Mouse (Mus musculus): ENCODE data around the gene Lbx2. TPM values are rescaled to one million over a fixed set of nuclear protein-coding genes. Genes with fewer than 3 reads are reported as not detected.
A peak's percentile ranks its signal among the peaks of the same experiment; 100 is the strongest.

Lbx2 gene
- polyA plus RNA-seq, 1 experiment from 2014 or later = 0.73 TPM

- Histone ChIP-seq H3K4me1 (replicated peaks; ENCODE audit: control insufficient read depth, insufficient read depth, low read length) (peaks cover 45% of the 10 kb centered on the region), H3K27ac (ENCODE audit: low read depth, low read length) (peak within 1 kb of the TSS; percentile 90), H3K4me2 (peak within 1 kb of the TSS; percentile 97), H3K9ac (ENCODE audit: low read depth, low read length) (peak within 1 kb of the TSS; percentile 96), H3K9me3 (ENCODE audit: control insufficient read depth, low read length) (no peaks in the 10 kb centered on the region), H3K4me3 (ENCODE audit: low read depth, low read length) (peak within 1 kb of the TSS; percentile 85), H3K36me3 (ENCODE audit: control insufficient read depth, insufficient read depth, low read length) (peaks cover 19% of the 10 kb centered on the region; the same call in 1 of the 2 replicates), H3K27me3 (replicated peaks; ENCODE audit: control insufficient read depth, insufficient read depth, low read length) (no peaks in the 10 kb centered on the region)
- WGBS = under 1% methylated on average over 53 of the region's 58 CpGs
- ATAC-seq (replicated peaks; ENCODE audit: low FRiP score) (peak; percentile 86), DNase-seq (ENCODE audit: low spot score) (peak; percentile 96)
These were observed 29.0 kb downstream of the Lbx2 start, which contains the start of gene Mogs for GRCm38 (mm10) chr6:83115011-83115671. Gene Mogs, plus strand, starts transcription at chr6:83115496.

GRCm38 (mm10) chr6:83115682-83116372, 29.7 kb downstream of the Lbx2 start:
- DNase-seq (ENCODE audit: low spot score) (no peak), ATAC-seq (replicated peaks; ENCODE audit: low FRiP score) (no peak; the same call in 1 of the 2 replicates)
- peaks cover 43% of the 10 kb centered on the region for H3K4me1 ChIP-seq (replicated peaks; ENCODE audit: control insufficient read depth, insufficient read depth, low read length)
- H3K4me3 ChIP-seq (ENCODE audit: low read depth, low read length) = peak overlapping the region; percentile 85
- peaks cover 19% of the 10 kb centered on the region; the same call in 1 of the 2 replicates for H3K36me3 ChIP-seq (ENCODE audit: control insufficient read depth, insufficient read depth, low read length)
- H3K27me3 ChIP-seq (replicated peaks; ENCODE audit: control insufficient read depth, insufficient read depth, low read length) = no peaks in the 10 kb centered on the region
- H3K27ac ChIP-seq (ENCODE audit: low read depth, low read length) = peak overlapping the region; percentile 90
- 2% methylated on average over 22 of the region's 48 CpGs for WGBS
- H3K4me2 ChIP-seq = peak overlapping the region; percentile 97
- H3K9me3 ChIP-seq (ENCODE audit: control insufficient read depth, low read length) = no peaks in the 10 kb centered on the region
- peak overlapping the region; percentile 96 for H3K9ac ChIP-seq (ENCODE audit: low read depth, low read length)

- Histone ChIP-seq H3K27ac (ENCODE audit: low read depth, low read length) (peak overlapping the region; percentile 90; the same call in 1 of the 2 replicates), H3K4me3 (ENCODE audit: low read depth, low read length) (peak overlapping the region; percentile 85), H3K9ac (ENCODE audit: low read depth, low read length) (peak overlapping the region; percentile 96), H3K4me2 (peak overlapping the region; percentile 97), H3K4me1 (replicated peaks; ENCODE audit: control insufficient read depth, insufficient read depth, low read length) (peaks cover 40% of the 10 kb centered on the region), H3K36me3 (ENCODE audit: control insufficient read depth, insufficient read depth, low read length) (peaks cover 19% of the 10 kb centered on the region; the same call in 1 of the 2 replicates), H3K9me3 (ENCODE audit: control insufficient read depth, low read length) (no peaks in the 10 kb centered on the region), H3K27me3 (replicated peaks; ENCODE audit: control insufficient read depth, insufficient read depth, low read length) (no peaks in the 10 kb centered on the region)
- DNase-seq (ENCODE audit: low spot score) (no peak), ATAC-seq (replicated peaks; ENCODE audit: low FRiP score) (no peak)
- WGBS = 67% methylated on average over 11 of the region's 11 CpGs
These were observed 30.4 kb downstream of the Lbx2 start for GRCm38 (mm10) chr6:83116373-83117164.

- H3K9ac ChIP-seq (ENCODE audit: low read depth, low read length) = peak overlapping the region; percentile 96; the same call in 1 of the 2 replicates
- 90% methylated on average over 4 of the region's 4 CpGs for WGBS
- H3K27ac ChIP-seq (ENCODE audit: low read depth, low read length) = no peak overlapping the region
- H3K36me3 ChIP-seq (ENCODE audit: control insufficient read depth, insufficient read depth, low read length) = peaks cover 19% of the 10 kb centered on the region; the same call in 1 of the 2 replicates
- peaks cover 38% of the 10 kb centered on the region for H3K4me1 ChIP-seq (replicated peaks; ENCODE audit: control insufficient read depth, insufficient read depth, low read length)
- H3K9me3 ChIP-seq (ENCODE audit: control insufficient read depth, low read length) = no peaks in the 10 kb centered on the region
- DNase-seq (ENCODE audit: low spot score) = no peak
- peak overlapping the region; percentile 85; the same call in 1 of the 2 replicates for H3K4me3 ChIP-seq (ENCODE audit: low read depth, low read length)
- H3K27me3 ChIP-seq (replicated peaks; ENCODE audit: control insufficient read depth, insufficient read depth, low read length) = no peaks in the 10 kb centered on the region
- ATAC-seq (replicated peaks; ENCODE audit: low FRiP score) = no peak
- peak overlapping the region; percentile 97 for H3K4me2 ChIP-seq
These were observed 30.9 kb downstream of the Lbx2 start for GRCm38 (mm10) chr6:83117165-83117438.

GRCm38 (mm10) chr6:83117616-83118015, 31.4 kb downstream of the Lbx2 start:
- no peak overlapping the region for H3K9ac ChIP-seq (ENCODE audit: low read depth, low read length)
- WGBS = 94% methylated on average over 13 of the region's 13 CpGs
- no peak for DNase-seq (ENCODE audit: low spot score)
- H3K36me3 ChIP-seq (ENCODE audit: control insufficient read depth, insufficient read depth, low read length) = peaks cover 19% of the 10 kb centered on the region; the same call in 1 of the 2 replicates
- no peak overlapping the region for H3K4me3 ChIP-seq (ENCODE audit: low read depth, low read length)
- H3K9me3 ChIP-seq (ENCODE audit: control insufficient read depth, low read length) = no peaks in the 10 kb centered on the region
- peaks cover 40% of the 10 kb centered on the region for H3K4me1 ChIP-seq (replicated peaks; ENCODE audit: control insufficient read depth, insufficient read depth, low read length)
- no peak overlapping the region for H3K4me2 ChIP-seq
- H3K27ac ChIP-seq (ENCODE audit: low read depth, low read length) = no peak overlapping the region
- H3K27me3 ChIP-seq (replicated peaks; ENCODE audit: control insufficient read depth, insufficient read depth, low read length) = no peaks in the 10 kb centered on the region
- ATAC-seq (replicated peaks; ENCODE audit: low FRiP score) = no peak

GRCm38 (mm10) chr6:83118369-83118768, 32.2 kb downstream of the Lbx2 start:
- WGBS = 84% methylated on average over 11 of the region's 11 CpGs
- no peaks in the 10 kb centered on the region for H3K9me3 ChIP-seq (ENCODE audit: control insufficient read depth, low read length)
- DNase-seq (ENCODE audit: low spot score) (no peak), ATAC-seq (replicated peaks; ENCODE audit: low FRiP score) (no peak)
- no peak overlapping the region for H3K4me2 ChIP-seq
- H3K27me3 ChIP-seq (replicated peaks; ENCODE audit: control insufficient read depth, insufficient read depth, low read length) = no peaks in the 10 kb centered on the region
- peaks cover 46% of the 10 kb centered on the region for H3K4me1 ChIP-seq (replicated peaks; ENCODE audit: control insufficient read depth, insufficient read depth, low read length)
- H3K4me3 ChIP-seq (ENCODE audit: low read depth, low read length) = no peak overlapping the region
- peaks cover 21% of the 10 kb centered on the region; the same call in 1 of the 2 replicates for H3K36me3 ChIP-seq (ENCODE audit: control insufficient read depth, insufficient read depth, low read length)
- H3K9ac ChIP-seq (ENCODE audit: low read depth, low read length) = no peak overlapping the region
- H3K27ac ChIP-seq (ENCODE audit: low read depth, low read length) = no peak overlapping the region

- H3K9ac ChIP-seq (ENCODE audit: low read depth, low read length) = peak overlapping the region; percentile 26; the same call in 1 of the 2 replicates
- ATAC-seq (replicated peaks; ENCODE audit: low FRiP score) (no peak), DNase-seq (ENCODE audit: low spot score) (no peak)
- H3K4me3 ChIP-seq (ENCODE audit: low read depth, low read length) = peak overlapping the region; percentile 85
- peaks cover 45% of the 10 kb centered on the region for H3K4me1 ChIP-seq (replicated peaks; ENCODE audit: control insufficient read depth, insufficient read depth, low read length)
- no peaks in the 10 kb centered on the region for H3K9me3 ChIP-seq (ENCODE audit: control insufficient read depth, low read length)
- peak overlapping the region; percentile 34 for H3K27ac ChIP-seq (ENCODE audit: low read depth, low read length)
- H3K4me2 ChIP-seq = peak overlapping the region; percentile 100
- no peaks in the 10 kb centered on the region for H3K27me3 ChIP-seq (replicated peaks; ENCODE audit: control insufficient read depth, insufficient read depth, low read length)
- peaks cover 21% of the 10 kb centered on the region; the same call in 1 of the 2 replicates for H3K36me3 ChIP-seq (ENCODE audit: control insufficient read depth, insufficient read depth, low read length)
- 67% methylated on average over 14 of the region's 14 CpGs for WGBS
These were observed 32.9 kb downstream of the Lbx2 start for GRCm38 (mm10) chr6:83118825-83119733.

- Histone ChIP-seq H3K9me3 (ENCODE audit: control insufficient read depth, low read length) (no peaks in the 10 kb centered on the region), H3K27ac (ENCODE audit: low read depth, low read length) (peak overlapping the region; percentile 34), H3K36me3 (ENCODE audit: control insufficient read depth, insufficient read depth, low read length) (peaks cover 21% of the 10 kb centered on the region; the same call in 1 of the 2 replicates), H3K9ac (ENCODE audit: low read depth, low read length) (peak overlapping the region; percentile 78), H3K4me1 (replicated peaks; ENCODE audit: control insufficient read depth, insufficient read depth, low read length) (peaks cover 44% of the 10 kb centered on the region), H3K27me3 (replicated peaks; ENCODE audit: control insufficient read depth, insufficient read depth, low read length) (no peaks in the 10 kb centered on the region), H3K4me2 (peak overlapping the region; percentile 100), H3K4me3 (ENCODE audit: low read depth, low read length) (peak overlapping the region; percentile 85)
- DNase-seq (ENCODE audit: low spot score) = no peak
- WGBS = 77% methylated on average over 7 of the region's 7 CpGs
- ATAC-seq (replicated peaks; ENCODE audit: low FRiP score) = no peak
These were observed 33.5 kb downstream of the Lbx2 start for GRCm38 (mm10) chr6:83119734-83120051.

Data from liver, embryonic 11.5 days (tissue).